Mouse (Mus musculus) lung, adult 2 months (tissue): ENCODE measurements around the gene Dctn1.

Source experiments
- CTCF ChIP-seq: fragments of 200-500 bp; IDR thresholded peaks from 2 replicates; pipeline ENCODE4 v1.5.1; 2011; ENCODE audit warnings: mild to moderate bottlenecking, low read length, control low read depth; ENCODE audit not compliant: insufficient read depth
- POLR2A ChIP-seq: fragments of 200-500 bp; IDR thresholded peaks from 2 replicates; pipeline ENCODE4 v1.6.1; 2011; ENCODE audit warnings: low read depth, mild to moderate bottlenecking, control low read depth, low read length, borderline replicate concordance; ENCODE audit errors: extremely low read depth

DNA sequence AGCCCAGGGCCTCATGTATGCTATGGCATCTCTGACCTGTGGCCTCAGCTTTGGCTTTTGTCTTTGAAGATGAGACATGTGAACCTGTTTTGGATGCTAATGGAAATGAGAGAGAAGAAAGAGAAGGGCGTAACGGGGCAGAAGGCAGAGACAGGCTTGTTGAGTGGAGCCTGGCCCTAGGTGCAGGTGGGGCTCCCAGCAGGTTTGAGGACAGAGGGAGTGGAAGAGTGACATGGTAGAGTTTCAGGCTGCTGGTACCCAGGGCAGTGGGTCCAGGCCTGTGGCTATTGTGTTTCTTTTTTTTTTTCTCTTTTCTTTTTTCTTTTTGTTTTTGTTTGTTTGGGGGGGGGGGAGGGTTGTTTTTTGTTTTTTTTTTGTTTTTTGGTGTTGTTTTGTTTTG, 81.4 kb downstream of the Dctn1 start:
- TF ChIP-seq CTCF: no peak
- no peak for TF ChIP-seq POLR2A
